Mouse (Mus musculus): ENCODE measurements at regions not wholly inside any gene's neighbourhood (a gene's known extent, or its start where the extent isn't known, plus 50 kb on each side); places are given as distances from the start of the nearest gene placed in this dataset.
"Not testable (repeated sequence)": the region's sequence is repeated elsewhere in the genome, so short reads cannot be mapped to it uniquely, and the experiment has no call there.

GRCm38 (mm10) chr11:22453161-22453560 lies 58.7 kb upstream of the Tmem17 start:
- no peak for TF ChIP-seq CTCF (IDR thresholded peaks at IDR 0.05; ENCODE audit: low read depth)
- Histone ChIP-seq H3K27ac (no peak overlapping the region), H3K4me2 (ENCODE audit: low read length) (no peak overlapping the region), H3K9ac (ENCODE audit: low read depth, low read length) (no peak overlapping the region), H3K4me1 (replicated peaks; ENCODE audit: insufficient read depth, low read length) (no peaks in the 10 kb centered on the region), H3K4me3 (replicated peaks; ENCODE audit: low read depth, low read length) (no peak overlapping the region), H3K36me3 (ENCODE audit: insufficient read depth, low read length) (no peaks in the 10 kb centered on the region), H3K9me3 (replicated peaks; ENCODE audit: low read length) (no peaks in the 10 kb centered on the region), H3K27me3 (ENCODE audit: insufficient read depth, low read length) (no peaks in the 10 kb centered on the region)
- no peak for ATAC-seq (replicated peaks; ENCODE audit: low FRiP score, low read depth)
- no peak for DNase-seq (ENCODE audit: low spot score)

GRCm38 (mm10) chr11:22456286-22456685 lies 55.6 kb upstream of the Tmem17 start:
- Histone ChIP-seq H3K4me2 (ENCODE audit: low read length) (no peak overlapping the region), H3K4me3 (replicated peaks; ENCODE audit: low read depth, low read length) (no peak overlapping the region), H3K9me3 (replicated peaks; ENCODE audit: low read length) (no peaks in the 10 kb centered on the region), H3K36me3 (ENCODE audit: insufficient read depth, low read length) (no peaks in the 10 kb centered on the region), H3K27ac (no peak overlapping the region), H3K27me3 (ENCODE audit: insufficient read depth, low read length) (no peaks in the 10 kb centered on the region), H3K4me1 (replicated peaks; ENCODE audit: insufficient read depth, low read length) (no peaks in the 10 kb centered on the region), H3K9ac (ENCODE audit: low read depth, low read length) (no peak overlapping the region)
- no peak for TF ChIP-seq CTCF (IDR thresholded peaks at IDR 0.05; ENCODE audit: low read depth)
- DNase-seq (ENCODE audit: low spot score), result no peak
- ATAC-seq (replicated peaks; ENCODE audit: low FRiP score, low read depth), result no peak
- 90% methylated on average over 9 of the region's 9 CpGs for WGBS

- Histone ChIP-seq H3K36me3 (ENCODE audit: insufficient read depth, low read length) (no peaks in the 10 kb centered on the region), H3K4me1 (replicated peaks; ENCODE audit: insufficient read depth, low read length) (no peaks in the 10 kb centered on the region), H3K27ac (no peak overlapping the region), H3K9me3 (replicated peaks; ENCODE audit: low read length) (no peaks in the 10 kb centered on the region), H3K4me2 (ENCODE audit: low read length) (no peak overlapping the region), H3K9ac (ENCODE audit: low read depth, low read length) (no peak overlapping the region), H3K27me3 (ENCODE audit: insufficient read depth, low read length) (no peaks in the 10 kb centered on the region), H3K4me3 (replicated peaks; ENCODE audit: low read depth, low read length) (no peak overlapping the region)
- WGBS, result 92% methylated on average over 2 of the region's 2 CpGs
- DNase-seq (ENCODE audit: low spot score) (no peak), ATAC-seq (replicated peaks; ENCODE audit: low FRiP score, low read depth) (no peak)
- TF ChIP-seq CTCF (IDR thresholded peaks at IDR 0.05; ENCODE audit: low read depth), result no peak
Observed at GRCm38 (mm10) chr11:22457220-22457619, 54.7 kb upstream of the Tmem17 start.

GRCm38 (mm10) chr11:22458951-22459703 lies 52.8 kb upstream of the Tmem17 start:
- DNase-seq (ENCODE audit: low spot score) (no peak), ATAC-seq (replicated peaks; ENCODE audit: low FRiP score, low read depth) (no peak)
- no peak overlapping the region for H3K4me2 ChIP-seq (ENCODE audit: low read length)
- H3K4me3 ChIP-seq (replicated peaks; ENCODE audit: low read depth, low read length), result no peak overlapping the region
- 79% methylated on average over 5 of the region's 5 CpGs for WGBS
- no peak overlapping the region for H3K9ac ChIP-seq (ENCODE audit: low read depth, low read length)
- no peaks in the 10 kb centered on the region for H3K27me3 ChIP-seq (ENCODE audit: insufficient read depth, low read length)
- H3K36me3 ChIP-seq (ENCODE audit: insufficient read depth, low read length), result no peaks in the 10 kb centered on the region
- no peak for TF ChIP-seq CTCF (IDR thresholded peaks at IDR 0.05; ENCODE audit: low read depth)
- no peak overlapping the region for H3K27ac ChIP-seq
- H3K9me3 ChIP-seq (replicated peaks; ENCODE audit: low read length), result no peaks in the 10 kb centered on the region
- H3K4me1 ChIP-seq (replicated peaks; ENCODE audit: insufficient read depth, low read length), result no peaks in the 10 kb centered on the region

- not testable (repeated sequence) for H3K27ac ChIP-seq; H3K4me3 ChIP-seq (replicated peaks; ENCODE audit: low read depth, low read length); ATAC-seq (replicated peaks; ENCODE audit: low FRiP score, low read depth); H3K4me2 ChIP-seq (ENCODE audit: low read length); DNase-seq (ENCODE audit: low spot score); H3K9me3 ChIP-seq (replicated peaks; ENCODE audit: low read length); H3K9ac ChIP-seq (ENCODE audit: low read depth, low read length); H3K4me1 ChIP-seq (replicated peaks; ENCODE audit: insufficient read depth, low read length); H3K27me3 ChIP-seq (ENCODE audit: insufficient read depth, low read length); H3K36me3 ChIP-seq (ENCODE audit: insufficient read depth, low read length)
- WGBS, result 85% methylated on average over 8 of the region's 8 CpGs
Observed at GRCm38 (mm10) chr11:22461019-22461735, 50.7 kb upstream of the Tmem17 start.

Measured in kidney, postnatal 0 days (tissue).